Mouse (Mus musculus) 3T3-L1 (cell line): Measurements from ENCODE around the gene Slc25a22.

Experiments
- DNase-seq: peaks from one replicate; pipeline ENCODE4 v3.0.0-alpha.2; 2015; ENCODE audit warnings: low read depth, low spot score

The Slc25a22 gene

DNA sequence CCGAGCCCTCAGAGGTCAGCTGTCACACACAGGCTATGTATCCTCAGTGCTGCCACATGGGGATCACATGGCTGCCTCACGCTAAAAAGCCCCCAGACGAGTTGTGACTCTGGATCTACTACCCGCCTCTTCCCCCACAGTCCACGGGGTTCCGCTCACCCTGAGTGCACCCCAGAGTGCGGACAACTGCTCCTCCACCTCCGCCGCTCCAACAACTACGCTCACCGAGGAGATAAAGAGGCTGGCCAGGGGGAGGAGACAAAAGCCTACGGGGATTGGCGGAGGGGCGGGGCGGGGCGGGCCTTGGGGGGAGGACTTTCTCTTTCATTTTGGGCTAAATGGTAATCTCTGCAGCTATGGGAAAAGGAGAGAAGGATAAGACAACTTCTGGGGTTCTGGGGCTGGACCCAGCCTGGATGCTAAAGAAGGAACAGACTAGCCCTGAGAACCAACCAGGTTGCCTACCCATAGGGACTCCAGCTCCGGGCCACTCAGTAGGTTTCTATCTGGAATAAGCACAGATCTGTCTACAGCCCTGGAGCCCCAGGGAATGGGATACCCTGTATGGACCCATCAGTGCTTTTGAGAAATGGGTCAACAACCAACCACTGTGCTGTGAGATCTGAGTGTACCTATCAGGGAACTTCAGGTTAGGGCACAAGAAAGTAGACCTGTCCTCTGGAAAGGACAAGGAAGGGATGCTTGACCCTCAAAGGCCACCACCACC, 2.4 kb downstream of the Slc25a22 start:
- peak; percentile 68 for DNase-seq

DNA sequence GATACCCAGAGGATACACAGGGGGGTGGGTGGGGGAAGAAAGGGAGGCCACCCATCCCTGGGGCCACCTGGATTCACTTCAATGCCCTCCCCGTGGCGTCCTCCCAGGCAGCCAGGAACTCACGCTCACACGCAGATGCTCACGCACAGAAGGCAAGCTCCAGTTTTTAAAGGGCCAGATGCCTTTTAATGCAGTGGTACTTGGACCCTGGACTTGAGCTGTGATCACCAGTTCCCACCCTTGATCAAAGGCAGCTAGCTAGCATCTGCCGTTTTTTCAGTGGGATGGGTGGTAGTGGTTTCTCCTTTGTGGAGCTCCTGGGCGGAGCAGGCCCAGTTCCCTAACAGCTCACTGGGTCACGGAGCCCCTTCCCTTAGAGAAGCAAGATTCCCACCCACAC, 3.2 kb downstream of the Slc25a22 start:
- no peak for DNase-seq

DNA sequence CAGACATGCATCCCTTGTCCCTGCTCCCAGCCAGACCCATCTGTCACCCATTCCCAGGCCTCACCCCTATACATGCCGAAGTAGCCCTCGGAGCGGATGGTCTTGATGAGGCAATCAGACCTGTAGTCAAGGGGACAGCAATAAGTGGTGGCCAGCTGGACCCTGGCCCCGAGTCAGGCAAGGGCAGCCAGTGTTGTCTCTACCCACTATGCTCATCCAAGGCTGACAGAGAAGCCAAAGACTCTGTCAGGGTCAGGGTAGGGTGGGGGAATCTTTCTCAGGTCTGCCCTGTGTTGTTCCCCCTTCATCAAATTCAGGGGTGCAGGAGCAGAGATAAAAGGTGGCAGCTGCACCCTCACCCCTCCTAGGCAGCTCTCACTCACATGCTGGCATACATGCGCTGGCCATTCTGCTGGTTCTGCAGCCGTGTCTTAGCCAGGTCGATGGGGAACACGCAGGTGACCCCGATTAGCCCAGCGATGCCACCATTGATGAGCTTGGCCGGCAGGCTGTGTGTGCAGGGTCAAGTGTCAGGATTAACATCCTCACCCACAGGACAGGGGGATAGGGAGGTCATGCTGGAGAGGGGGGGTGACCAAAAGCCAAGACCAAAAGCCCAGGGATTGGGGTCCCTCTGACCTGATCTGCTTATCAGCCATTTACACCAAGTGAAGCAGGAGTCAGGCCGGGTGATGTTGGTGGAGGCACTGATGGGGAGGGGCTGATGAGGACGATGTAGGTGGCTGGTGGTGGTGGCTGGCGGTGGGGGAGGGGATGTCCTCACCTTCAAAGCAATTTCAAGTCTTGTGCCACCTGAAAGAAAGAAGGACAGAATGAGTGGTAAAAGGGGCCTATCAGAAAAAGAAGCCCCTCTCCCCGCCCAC, 3.9 kb downstream of the Slc25a22 start:
- no peak for DNase-seq

DNA sequence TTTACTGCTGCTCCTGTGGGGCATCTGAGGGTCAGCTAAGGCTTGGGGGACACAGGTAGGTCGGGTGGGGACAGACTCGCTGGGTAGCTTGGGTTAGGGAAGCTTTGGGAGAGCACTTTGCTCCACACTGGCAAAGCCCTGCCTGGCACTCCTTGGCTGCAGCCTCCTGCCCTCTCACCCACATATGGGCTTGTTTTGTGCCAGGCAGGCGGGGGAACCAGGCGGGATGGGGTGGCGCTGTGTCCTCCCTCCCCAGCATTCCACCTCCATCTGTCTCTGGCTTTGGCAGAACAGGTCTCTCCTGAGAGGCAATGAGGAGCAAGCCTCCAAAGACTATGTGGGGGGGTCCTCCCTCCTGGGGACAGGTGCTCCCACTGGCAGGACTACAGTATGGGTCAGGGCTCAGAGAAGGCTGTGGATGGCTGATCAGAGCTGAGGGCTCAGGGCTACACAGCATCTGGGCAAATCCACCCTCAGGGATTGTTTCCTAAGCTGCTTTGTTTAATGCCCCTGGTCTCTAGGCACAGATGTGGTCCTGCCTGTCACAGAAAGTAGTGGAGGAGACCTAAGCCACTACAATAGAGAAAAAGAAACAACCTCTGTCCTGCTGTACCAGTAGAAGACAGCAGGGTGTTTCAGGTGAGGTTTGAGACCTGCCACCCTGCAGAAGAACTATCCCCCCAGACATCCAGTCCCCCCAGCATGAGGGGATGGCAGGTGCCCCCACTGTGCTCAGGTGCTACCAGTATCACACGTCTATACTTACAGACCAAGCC, 4.8 kb downstream of the Slc25a22 start:
- no peak for DNase-seq

DNA sequence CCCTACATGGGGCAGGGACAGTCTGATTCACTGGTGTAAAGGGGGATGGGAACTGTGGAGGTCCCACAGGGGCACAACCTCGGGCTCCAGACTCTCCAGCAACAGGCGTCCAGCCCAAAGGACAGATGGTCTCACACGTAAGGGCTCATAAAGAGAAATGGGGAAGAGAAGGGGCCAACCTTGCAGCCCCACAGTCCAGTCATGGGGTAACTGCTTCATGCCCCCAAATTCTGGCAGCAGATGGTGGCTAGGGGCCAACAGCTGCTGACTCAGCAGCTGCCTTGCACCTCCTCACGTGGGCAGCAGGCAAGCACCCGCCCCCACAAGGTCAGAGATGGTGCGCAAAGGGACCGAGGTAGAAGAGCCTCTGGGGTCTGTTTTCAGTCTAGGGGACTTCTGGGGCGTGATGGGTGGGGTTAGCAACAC, 5.5 kb downstream of the Slc25a22 start:
- DNase-seq = no peak

DNA sequence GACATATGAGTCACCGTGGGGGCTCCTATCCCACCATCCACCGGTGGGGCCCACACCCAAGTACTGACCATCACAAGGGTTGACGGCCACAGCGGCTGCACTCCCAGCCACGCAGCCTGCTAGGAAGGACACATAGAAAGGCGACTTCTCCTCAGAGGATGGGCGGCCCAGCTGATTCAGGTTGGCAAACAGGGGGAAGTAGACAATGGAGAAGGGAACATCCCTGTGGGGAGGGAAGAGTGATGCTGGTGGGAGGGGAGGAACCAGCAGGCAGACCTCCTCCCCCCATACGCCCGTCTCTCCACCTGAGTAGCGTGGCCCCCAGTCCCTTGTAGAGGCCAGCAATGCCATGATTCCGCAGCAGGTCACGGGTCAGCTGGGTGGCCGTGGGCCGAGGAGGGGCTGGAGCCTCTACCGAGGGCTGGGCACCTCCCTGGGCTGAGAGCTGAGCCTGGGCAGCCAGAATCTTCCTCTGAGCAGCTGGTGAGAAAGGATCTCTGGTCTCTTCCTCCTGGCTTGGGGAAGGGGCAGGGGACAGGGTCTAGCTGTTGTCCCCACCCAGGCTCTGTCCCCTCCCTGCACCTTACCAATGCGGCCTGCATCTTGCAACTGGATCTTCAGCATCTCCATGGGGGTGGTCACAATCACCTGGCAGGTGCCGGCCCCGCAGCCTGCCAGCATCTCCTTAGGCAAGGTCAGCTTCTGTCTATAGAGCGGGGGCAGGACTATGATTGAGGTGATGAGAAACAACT, 6.1 kb downstream of the Slc25a22 start:
- no peak for DNase-seq

DNA sequence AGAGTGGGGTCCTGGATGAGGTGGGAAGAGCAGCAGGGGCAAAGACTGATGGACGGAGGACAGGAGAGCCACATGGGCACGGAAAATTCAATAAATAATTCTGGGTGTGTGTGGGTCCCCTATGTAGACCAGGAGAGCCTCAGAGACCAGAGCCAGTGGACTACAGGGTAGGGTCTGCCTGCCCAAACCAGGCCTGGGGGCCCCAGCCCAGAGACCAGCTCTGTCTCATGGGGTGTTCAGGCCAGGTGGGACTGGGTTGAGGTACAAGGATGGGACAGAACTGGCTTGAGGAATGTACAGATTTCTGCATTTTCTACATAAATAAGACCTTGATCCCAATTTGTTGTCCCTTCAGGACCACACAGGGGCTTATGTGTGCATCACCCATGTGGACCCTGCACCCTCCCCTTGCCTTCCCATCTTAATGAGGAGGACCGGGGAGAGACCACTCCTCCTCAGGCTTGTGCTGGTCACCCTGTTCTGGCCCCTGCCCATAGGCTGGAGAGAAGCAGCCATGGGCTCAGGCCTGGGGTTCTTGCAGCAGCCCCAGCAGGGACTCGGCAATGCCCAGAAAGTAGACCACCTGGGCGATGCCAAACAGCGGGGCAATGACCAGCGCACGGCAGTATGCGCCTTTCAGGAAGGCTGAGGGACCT, 7.0 kb downstream of the Slc25a22 start:
- no peak for DNase-seq

DNA sequence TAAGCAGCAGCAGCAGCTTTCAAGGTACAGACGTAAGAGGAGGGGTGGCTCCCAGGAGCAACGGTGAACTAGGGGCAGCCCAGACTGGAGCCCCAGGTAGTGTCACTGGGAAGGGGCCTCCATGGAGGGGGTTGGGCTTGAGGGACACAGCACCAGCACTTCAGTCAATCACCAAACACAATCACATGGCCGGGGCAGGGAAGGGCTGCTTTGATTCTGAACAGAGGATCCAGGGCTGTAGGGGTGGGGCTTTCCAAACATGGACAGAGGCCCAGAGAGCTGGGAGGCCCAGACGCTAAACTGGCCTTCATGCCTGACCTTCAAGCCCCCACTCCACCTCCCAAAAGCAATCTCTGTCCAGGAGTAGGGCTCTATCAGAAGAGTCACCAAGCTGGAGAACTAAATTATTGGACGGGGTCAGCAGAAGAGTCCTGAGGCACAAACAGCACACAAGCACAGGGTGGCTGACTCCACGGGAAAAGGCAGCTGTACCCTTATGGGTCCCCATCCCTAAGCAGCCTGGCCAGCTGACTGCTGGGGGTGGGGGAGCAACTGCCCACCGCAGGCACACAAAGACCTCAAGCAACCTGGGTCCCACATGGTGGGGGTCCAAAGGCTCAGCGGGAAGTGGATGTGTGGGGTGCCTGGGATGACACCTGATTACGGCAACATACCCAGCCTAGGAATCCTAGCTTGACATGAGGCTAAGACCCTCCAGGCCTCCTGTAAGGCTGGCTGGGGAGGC, 7.7 kb downstream of the Slc25a22 start:
- DNase-seq = no peak

DNA sequence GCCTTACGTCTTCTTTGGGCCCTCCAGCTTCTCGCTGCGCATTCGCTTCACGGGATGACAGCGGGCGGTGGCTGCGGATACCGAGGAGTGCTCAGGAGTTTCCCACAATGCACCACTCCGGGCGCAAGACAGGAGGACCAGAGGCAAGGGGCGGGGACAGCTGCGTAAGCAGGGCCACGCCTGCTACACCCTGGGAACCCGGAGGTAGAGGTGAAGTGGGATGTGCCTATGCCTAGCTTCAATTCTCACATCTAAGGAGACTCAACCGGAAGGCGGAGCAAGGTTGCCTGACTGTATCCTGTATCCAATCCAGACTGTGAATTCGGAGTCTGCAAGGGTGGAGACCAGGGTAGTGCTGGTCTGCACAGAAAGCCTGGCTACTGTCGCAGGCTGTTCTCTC, 8.4 kb downstream of the Slc25a22 start, which contains the start of gene Cend1:
Cend1 (minus strand) TSS at position 182 of the 400 bp plus-strand sequence.
- DNase-seq = no peak

DNA sequence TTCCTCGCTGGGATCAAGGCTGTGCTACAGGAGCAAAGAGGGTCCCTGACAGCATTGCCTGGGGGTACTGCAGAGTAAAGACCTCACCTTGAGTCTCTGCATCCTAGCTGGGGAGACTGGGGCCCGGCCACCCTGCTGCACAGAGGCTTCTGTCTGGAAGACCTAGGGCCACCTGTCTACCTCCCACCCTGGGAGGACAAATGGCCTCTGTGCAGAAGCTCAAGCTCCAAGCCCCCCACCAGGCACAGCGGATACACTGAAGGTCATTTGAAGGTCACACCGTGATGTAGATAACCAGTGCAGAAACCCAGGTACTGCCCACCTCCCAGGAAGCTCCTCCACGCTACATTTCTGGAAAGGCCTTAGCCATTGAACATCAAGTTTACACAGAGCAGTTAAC, 9.0 kb downstream of the Slc25a22 start:
- DNase-seq = no peak

DNA sequence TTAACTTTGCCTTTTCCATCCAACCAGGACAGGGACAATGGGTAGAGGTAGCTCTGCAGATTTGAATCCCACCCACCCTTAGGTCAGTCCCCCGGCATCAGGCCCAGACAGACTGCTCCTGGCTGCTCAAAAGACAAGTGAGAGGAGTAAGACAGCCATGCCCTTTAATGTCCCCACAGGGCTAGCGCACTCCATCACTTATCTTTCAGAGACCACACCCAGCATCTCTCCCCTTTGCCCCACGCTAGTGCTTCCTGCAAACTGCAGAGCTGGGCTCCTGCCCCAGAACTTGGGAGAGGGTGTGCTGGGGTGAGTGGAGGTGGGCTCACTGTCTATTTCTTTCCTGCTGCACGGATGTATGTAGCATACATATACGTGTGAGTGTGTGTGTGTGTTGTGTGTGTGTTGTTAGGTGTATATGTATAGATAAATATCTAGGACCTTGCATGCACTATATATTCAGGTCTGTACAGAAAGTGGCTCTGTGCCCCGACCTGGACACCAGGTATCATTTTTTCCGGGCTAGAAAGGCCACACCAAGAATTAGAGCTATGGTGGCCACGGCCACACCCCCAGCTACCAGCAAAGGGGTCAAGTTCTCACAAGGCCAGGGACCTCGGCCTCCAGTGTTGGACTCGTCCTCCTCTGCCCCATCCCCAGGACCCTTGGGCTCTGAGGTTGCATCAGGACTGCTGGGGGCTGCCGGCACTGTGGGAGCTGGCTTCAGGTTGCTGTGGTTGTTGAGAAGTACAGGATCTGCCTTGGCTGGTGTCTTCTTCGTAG, 10.6 kb downstream of the Slc25a22 start:
- no peak for DNase-seq

DNA sequence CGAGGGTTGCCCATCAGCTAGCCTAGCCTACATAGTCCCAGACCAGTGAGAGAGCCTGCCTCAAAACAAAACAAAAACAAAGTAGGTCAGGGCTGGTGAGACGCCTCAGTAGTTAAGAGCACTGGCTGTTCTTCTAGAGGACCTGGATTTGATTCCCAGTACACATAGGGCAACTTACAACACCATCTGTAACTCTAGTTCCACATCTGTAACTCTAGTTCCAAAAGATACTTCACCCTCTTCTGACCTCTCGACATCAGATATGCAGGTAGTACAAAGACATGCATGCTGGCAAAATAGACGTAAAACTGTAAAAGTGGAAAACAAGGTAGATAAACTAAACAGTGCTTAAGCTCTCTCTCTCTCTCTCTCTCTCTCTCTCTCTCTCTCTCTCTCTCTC, 13.9 kb downstream of the Slc25a22 start:
- DNase-seq = no peak

DNA sequence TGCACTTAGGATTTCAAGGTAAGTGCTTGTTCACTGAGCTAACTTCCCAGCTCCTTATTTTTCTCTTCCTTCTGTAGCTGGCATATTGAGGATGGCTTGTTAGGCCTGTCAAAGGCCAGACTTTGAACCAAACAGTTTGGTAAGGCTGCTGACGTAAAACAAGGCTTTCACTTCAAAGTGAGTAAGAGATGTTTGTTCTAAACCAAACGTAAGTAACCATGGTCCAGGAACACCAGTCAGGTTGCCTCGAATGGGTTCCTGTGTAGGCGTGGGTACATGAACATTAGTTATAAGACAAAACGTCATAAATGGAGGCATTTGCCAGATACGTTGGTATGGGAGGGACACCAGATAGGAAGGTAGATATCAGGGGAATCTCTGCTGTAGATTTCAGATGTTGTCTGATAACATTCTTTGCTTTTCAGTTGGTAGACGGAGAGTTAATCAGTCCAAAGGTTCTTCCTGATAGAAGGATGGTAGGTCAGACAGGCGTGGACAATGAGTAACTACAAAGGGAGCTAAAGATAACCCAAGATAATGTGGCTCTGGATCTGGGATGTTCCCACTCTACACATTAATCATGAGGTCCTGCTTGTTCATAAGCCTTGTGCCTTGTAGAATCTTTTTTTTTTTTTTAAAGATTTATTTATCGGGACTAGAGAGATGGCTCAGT, 17.5 kb downstream of the Slc25a22 start:
- no peak for DNase-seq

DNA sequence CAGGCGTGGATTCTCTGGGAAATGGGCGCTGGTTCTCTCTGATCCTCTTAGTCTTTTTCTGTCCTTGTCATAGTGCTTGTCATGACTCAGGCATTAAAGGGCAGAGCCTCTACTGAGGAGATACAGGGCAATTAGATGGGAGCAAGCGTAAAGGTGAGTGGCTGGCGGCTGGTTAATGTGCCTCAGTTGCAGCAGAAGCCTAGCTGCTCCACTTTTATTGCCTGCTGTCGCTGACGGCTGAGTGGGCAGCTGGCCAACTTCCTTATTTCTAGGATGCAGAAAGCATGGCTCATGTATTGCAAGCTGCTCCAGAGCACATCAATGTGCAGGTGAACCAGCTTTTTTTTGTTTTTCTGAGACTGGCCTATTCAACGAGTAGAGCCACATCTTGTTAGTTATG, 18.7 kb downstream of the Slc25a22 start:
- DNase-seq = no peak

DNA sequence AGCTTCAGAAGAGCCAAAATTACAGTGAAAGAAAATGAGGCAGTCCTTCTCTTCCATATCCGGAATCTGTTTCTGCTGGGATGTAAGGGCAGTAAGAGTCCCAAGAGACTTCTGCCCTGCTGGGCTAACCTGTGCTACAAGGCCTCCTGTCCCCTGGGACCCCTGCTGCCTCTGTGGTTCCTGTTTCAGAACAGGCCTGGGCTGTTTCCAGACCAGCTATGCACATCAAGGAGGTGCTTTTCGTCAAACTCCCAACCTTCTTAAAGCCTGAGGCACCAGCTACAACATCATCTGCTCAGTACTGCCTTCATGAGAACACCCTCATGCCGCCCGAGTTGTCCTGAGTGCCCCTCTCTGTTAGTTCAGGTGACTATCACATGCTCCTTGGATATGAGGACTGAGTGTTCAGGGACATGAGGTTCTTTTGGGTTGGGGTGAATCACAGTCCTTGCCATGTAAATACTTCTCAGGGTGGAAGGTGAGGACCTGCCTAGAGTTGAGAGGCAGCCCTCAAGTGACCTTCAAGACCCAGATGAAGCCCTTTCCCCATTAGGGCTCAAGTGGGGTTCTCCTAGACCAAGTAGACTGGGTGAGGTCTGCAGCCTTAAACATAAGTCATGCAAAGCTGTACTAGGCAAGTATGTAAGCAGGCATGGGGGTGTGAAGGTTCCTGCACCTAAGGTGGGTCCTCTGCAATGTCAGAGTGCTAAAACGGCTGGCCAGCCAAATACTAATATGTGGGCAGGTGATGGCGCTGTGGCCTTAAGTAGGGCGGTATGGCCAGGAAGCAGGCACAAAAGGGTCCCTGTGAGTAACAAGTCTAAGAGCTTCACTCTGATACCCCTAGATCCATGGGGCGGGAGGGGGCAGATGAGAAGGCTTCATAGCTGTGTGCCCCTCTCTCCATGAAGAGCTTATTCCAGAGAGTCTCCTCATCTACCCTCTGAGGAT, 19.7 kb downstream of the Slc25a22 start:
- no peak for DNase-seq

DNA sequence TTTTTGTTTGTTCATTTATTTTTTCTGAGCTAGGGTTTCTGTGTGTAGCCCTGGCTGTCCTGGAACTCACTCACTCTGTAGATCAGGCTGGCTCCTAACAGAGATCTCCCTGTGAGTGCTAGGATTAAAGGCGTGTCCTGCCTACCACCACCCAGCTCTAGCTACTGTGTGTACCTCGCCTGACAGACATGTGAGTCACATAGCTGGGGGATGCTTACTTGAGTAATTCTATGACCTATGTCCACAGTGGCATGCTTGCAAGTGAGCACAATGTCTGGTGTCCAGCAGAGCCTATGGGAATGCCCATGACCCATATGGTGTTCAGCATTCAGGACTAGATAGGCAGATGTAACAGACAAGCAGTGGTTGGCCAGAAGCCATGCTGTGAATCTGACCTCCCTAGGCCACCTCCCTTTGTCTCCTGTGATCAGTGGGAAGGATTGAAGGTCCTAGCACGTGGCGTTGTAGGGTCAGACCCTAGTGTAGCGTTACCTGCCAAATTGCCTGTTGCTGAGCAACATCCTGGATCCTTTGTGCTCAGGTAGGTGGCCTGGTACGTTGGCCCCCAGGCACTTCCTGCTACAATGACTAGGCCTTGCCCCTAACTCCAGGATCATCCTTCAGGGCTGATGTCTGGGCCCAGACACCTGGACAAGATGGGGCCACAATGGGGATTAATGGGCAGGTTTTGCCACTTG, 21.4 kb downstream of the Slc25a22 start:
- peak; percentile 74 for DNase-seq
